27 mouse cellular contexts compared by ENCODE assay signal in genomic region chr4:63585216-63585615, GRCm38 (mm10). TPM values are rescaled to one million over a fixed set of nuclear protein-coding genes. Genes with fewer than 3 reads are reported as not detected.
DNase-seq lines count a peak whose midpoint lies in the region; ATAC-seq and TF ChIP-seq lines count a peak whose summit lies in the region.
"Had no signal": no experiment of that assay in that cellular context is flagged by ENCODE, and none has a peak within 500 bp of the region (broad histone marks: within the 10 kb centered on the region; RNA-seq: fewer than 3 reads in every experiment).

No protein-coding gene starts in this region.

- peaks cover 3% of the 10 kb centered on the region; the same call in 1 of the 2 replicates for H3K4me1 ChIP-seq in kidney, embryonic 14.5 days (ENCODE audit: control insufficient read depth, insufficient read depth, low read length)
- H3K4me1 ChIP-seq in kidney, embryonic 16.5 days (ENCODE audit: insufficient read depth, low read length) = peaks cover 3% of the 10 kb centered on the region; the same call in 1 of the 2 replicates
- no peaks in the 10 kb centered on the region for H3K4me1 ChIP-seq in kidney, adult 2 months (ENCODE audit: control insufficient read depth, insufficient read depth, low read length)

- peak; percentile 62 for ATAC-seq in kidney, embryonic 14.5 days (ENCODE audit: low FRiP score, low TSS enrichment)
- ATAC-seq in kidney, embryonic 16.5 days (ENCODE audit: low FRiP score, low TSS enrichment) = peak; percentile 76; the same call in 1 of the 2 replicates
- ATAC-seq: activated CD4-positive, CD25-positive, alpha-beta regulatory T cell, adult 4 months; CD4-positive, CD25-positive, alpha-beta regulatory T cell, adult 4 months; forebrain, embryonic 13.5 days; forebrain, embryonic 15.5 days; Patski had no signal

- TF ChIP-seq CTCF in kidney, adult 2 months (conservative IDR thresholded peaks at IDR 0.05; ENCODE audit: insufficient read depth, insufficient read length, low read depth, low read length) = no peak

- no peak overlapping the region for H3K4me2 ChIP-seq in kidney, embryonic 14.5 days (replicated peaks; ENCODE audit: low read depth, low read length)
- no peak overlapping the region for H3K4me2 ChIP-seq in kidney, embryonic 16.5 days (replicated peaks; ENCODE audit: low read depth, low read length)
- H3K4me2 ChIP-seq: embryonic facial prominence, embryonic 12.5 days; forebrain, embryonic 13.5 days; forebrain, embryonic 15.5 days had no signal

- no peaks in the 10 kb centered on the region for H3K27me3 ChIP-seq in kidney, embryonic 14.5 days (ENCODE audit: control insufficient read depth, insufficient read depth, low read length)
- H3K27me3 ChIP-seq in kidney, embryonic 16.5 days (ENCODE audit: insufficient read depth, low read length) = no peaks in the 10 kb centered on the region
- H3K27me3 ChIP-seq in kidney, adult 2 months (replicated peaks; ENCODE audit: control insufficient read depth, insufficient read depth, low read length) = no peaks in the 10 kb centered on the region
- H3K27me3 ChIP-seq: CH12.LX; embryonic facial prominence, embryonic 12.5 days; forebrain, embryonic 13.5 days; forebrain, embryonic 15.5 days; Patski had no signal

- no peak overlapping the region for H3K27ac ChIP-seq in kidney, embryonic 14.5 days (ENCODE audit: low read depth, low read length)
- H3K27ac ChIP-seq in kidney, embryonic 16.5 days (ENCODE audit: low read length) = no peak overlapping the region
- no peak overlapping the region for H3K27ac ChIP-seq in kidney, adult 2 months (ENCODE audit: insufficient read depth, low read depth, low read length)
- H3K27ac ChIP-seq: embryonic facial prominence, embryonic 10.5 days; embryonic facial prominence, embryonic 12.5 days; forebrain, embryonic 13.5 days; forebrain, embryonic 15.5 days had no signal

- H3K9me3 ChIP-seq in kidney, embryonic 14.5 days (ENCODE audit: control insufficient read depth, low read length) = no peaks in the 10 kb centered on the region
- no peaks in the 10 kb centered on the region for H3K9me3 ChIP-seq in kidney, embryonic 16.5 days (ENCODE audit: low read length)
- H3K9me3 ChIP-seq: embryonic facial prominence, embryonic 10.5 days; embryonic facial prominence, embryonic 12.5 days; forebrain, embryonic 13.5 days; forebrain, embryonic 15.5 days had no signal

- H3K4me3 ChIP-seq in kidney, embryonic 14.5 days (ENCODE audit: low read length) = no peak overlapping the region
- H3K4me3 ChIP-seq in kidney, embryonic 16.5 days (ENCODE audit: low read length) = no peak overlapping the region
- no peak overlapping the region for H3K4me3 ChIP-seq in kidney, adult 2 months (ENCODE audit: insufficient read depth, low read depth, low read length)
- H3K4me3 ChIP-seq: embryonic facial prominence, embryonic 10.5 days; embryonic facial prominence, embryonic 12.5 days; forebrain, embryonic 13.5 days; forebrain, embryonic 15.5 days had no signal

- no peak for DNase-seq in kidney, adult 8-10 months
- DNase-seq in kidney, adult 2 months = no peak
- peak; percentile 27 to 42 for DNase-seq in kidney, postnatal 4 days
- no peak for DNase-seq in kidney, postnatal 10 days
- DNase-seq: adrenal gland, adult 8-10 months; adrenal gland, postnatal 14 days; adrenal gland, postnatal 36 days; B cell, adult 2 months; cerebellum, adult 11-12 months; cerebellum, adult 2 months; cerebellum, adult 9-10 months; cerebellum, postnatal 10 days; cerebellum, postnatal 25 days had no signal

- WGBS in kidney, embryonic 14.5 days = 45% methylated on average over 10 of the region's 10 CpGs
- 45% methylated on average over 10 of the region's 10 CpGs for WGBS in kidney, embryonic 16.5 days
- WGBS in kidney, adult 2 months = 49% methylated on average over 10 of the region's 10 CpGs

- no peak for TF ChIP-seq POLR2A in kidney, adult 2 months (IDR thresholded peaks at IDR 0.05; ENCODE audit: low read depth, low read length)

- no peaks in the 10 kb centered on the region for H3K36me3 ChIP-seq in kidney, embryonic 14.5 days (ENCODE audit: control insufficient read depth, insufficient read depth, low read length)
- no peaks in the 10 kb centered on the region for H3K36me3 ChIP-seq in kidney, embryonic 16.5 days (ENCODE audit: insufficient read depth, low read length)
- no peaks in the 10 kb centered on the region for H3K36me3 ChIP-seq in kidney, adult 2 months (ENCODE audit: control insufficient read depth, insufficient read depth, low read length)
- H3K36me3 ChIP-seq: embryonic facial prominence, embryonic 12.5 days; forebrain, embryonic 15.5 days had no signal

- no peak overlapping the region for H3K9ac ChIP-seq in kidney, embryonic 14.5 days (ENCODE audit: low read depth, low read length)
- no peak overlapping the region for H3K9ac ChIP-seq in kidney, embryonic 16.5 days (replicated peaks; ENCODE audit: low read length)
- H3K9ac ChIP-seq: embryonic facial prominence, embryonic 12.5 days; forebrain, embryonic 13.5 days; forebrain, embryonic 15.5 days had no signal

RNA-seq across cellular contexts. Expression of gene Gm11213, which starts 19.8 kb away (rescaled TPM):
- not detected in 2 replicates for polyA plus RNA-seq in kidney, embryonic 14.5 days (2014; fragmentation: Nextera tagmentation; extraction: Ambion mirVana)
- polyA plus RNA-seq in kidney, embryonic 16.5 days (2015; fragmentation: Nextera tagmentation; extraction: Ambion mirVana) = not detected in 2 replicates
- polyA plus RNA-seq in kidney, adult 2 months (2012; rRNA removed) = not detected in 2 replicates
- polyA plus RNA-seq: activated CD4-positive, CD25-positive, alpha-beta regulatory T cell, adult 4 months; CD4-positive, CD25-positive, alpha-beta regulatory T cell, adult 4 months; cerebellum, adult 2 months; cortical plate, adult 2 months; embryonic facial prominence, embryonic 10.5 days; embryonic facial prominence, embryonic 12.5 days; embryonic facial prominence, embryonic 14.5 days; forebrain, embryonic 11.5 days; forebrain, embryonic 13.5 days; forebrain, embryonic 15.5 days; G1E; Patski had no signal

RNA-seq across cellular contexts. Expression of gene Tmem268, which starts 26.6 kb away (rescaled TPM):
- 4.6 and 7.9 TPM in 2 replicates for polyA plus RNA-seq in kidney, embryonic 14.5 days (2014; fragmentation: Nextera tagmentation; extraction: Ambion mirVana)
- polyA plus RNA-seq in kidney, embryonic 16.5 days (2015; fragmentation: Nextera tagmentation; extraction: Ambion mirVana) = 6.6 TPM in 2 replicates
- polyA plus RNA-seq in kidney, adult 2 months (2012; rRNA removed) = 9.1 and 10.1 TPM in 2 replicates

RNA-seq across cellular contexts. Expression of gene Tex48, which starts 37.0 kb away (rescaled TPM):
- polyA plus RNA-seq in kidney, embryonic 14.5 days (2014; fragmentation: Nextera tagmentation; extraction: Ambion mirVana) = not detected in 2 replicates
- not detected in 2 replicates for polyA plus RNA-seq in kidney, embryonic 16.5 days (2015; fragmentation: Nextera tagmentation; extraction: Ambion mirVana)
- not detected in 2 replicates for polyA plus RNA-seq in kidney, adult 2 months (2012; rRNA removed)
- polyA plus RNA-seq: activated CD4-positive, CD25-positive, alpha-beta regulatory T cell, adult 4 months; CD4-positive, CD25-positive, alpha-beta regulatory T cell, adult 4 months; cerebellum, adult 2 months; cortical plate, adult 2 months; embryonic facial prominence, embryonic 10.5 days; embryonic facial prominence, embryonic 12.5 days; embryonic facial prominence, embryonic 14.5 days; forebrain, embryonic 11.5 days; forebrain, embryonic 13.5 days; forebrain, embryonic 15.5 days; G1E; Patski had no signal

RNA-seq across cellular contexts. Expression of gene Atp6v1g1, which starts 40.6 kb away (rescaled TPM):
- 264 and 332 TPM in 2 replicates for polyA plus RNA-seq in kidney, embryonic 14.5 days (2014; fragmentation: Nextera tagmentation; extraction: Ambion mirVana)
- 305 and 320 TPM in 2 replicates for polyA plus RNA-seq in kidney, embryonic 16.5 days (2015; fragmentation: Nextera tagmentation; extraction: Ambion mirVana)
- 76.1 and 117 TPM in 2 replicates for polyA plus RNA-seq in kidney, adult 2 months (2012; rRNA removed)

Comparison
In these comparisons a context has a peak if more than half of its experiments do, and no peak if none do; other contexts are left out.
1. DNase-seq: peak in kidney, postnatal 4 days (2 of 2); none in kidney, adult 8-10 months (0 of 2), kidney, adult 2 months (single experiment) and kidney, postnatal 10 days (single experiment).